Mouse (Mus musculus): ENCODE measurements around the gene Ctsa. TPM values are rescaled to one million over a fixed set of nuclear protein-coding genes. Genes with fewer than 3 reads are reported as not detected.

The Ctsa gene
- polyA plus RNA-seq, 2 experiments = 59.4 to 69.5 TPM

DNA sequence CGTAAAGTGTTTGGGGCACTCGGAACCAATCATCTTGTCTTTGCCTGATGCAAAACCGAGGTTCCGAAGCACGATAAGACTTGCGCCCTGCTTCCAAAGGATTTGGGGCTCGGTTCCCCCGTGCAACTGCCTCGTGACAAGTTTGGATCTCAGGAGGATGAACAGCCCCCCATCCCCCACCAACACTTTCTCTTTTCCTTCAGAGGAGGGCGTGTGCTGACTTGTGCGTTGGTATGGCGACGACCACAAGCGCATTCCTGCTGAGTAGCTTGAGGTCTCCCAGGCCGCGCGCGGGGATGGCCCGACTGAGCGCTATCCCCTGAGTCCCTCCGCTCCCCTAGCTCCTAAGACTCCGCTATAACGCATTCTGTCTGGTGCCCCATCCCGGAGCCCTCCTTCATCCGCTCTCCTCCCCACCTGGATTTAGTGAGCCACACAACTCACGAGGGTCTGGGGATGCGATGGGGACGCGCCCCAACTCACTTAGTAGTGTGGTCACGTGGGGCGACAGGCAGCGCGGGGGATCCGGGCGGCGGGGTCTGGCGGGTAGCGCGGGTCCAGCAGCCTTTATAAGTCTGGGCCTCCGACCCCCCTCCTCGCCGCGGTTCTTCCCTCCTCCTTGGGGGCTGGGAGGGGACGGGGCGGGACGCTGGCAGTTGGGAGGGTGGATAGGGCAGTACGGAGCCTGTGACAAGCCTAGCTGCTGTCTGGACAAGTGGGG, 24.6 kb downstream of the Ctsa start, which contains the start of gene Pltp:
TSS of gene Pltp (minus strand) at position 611 of the 721 bp plus-strand sequence.
- TF ChIP-seq EP300 (IDR thresholded peaks at IDR 0.05; ENCODE audit: low read depth) = no peak
- no peak for TF ChIP-seq CTCF (IDR thresholded peaks at IDR 0.05; ENCODE audit: low read depth)
- under 1% methylated on average over 43 of the region's 47 CpGs for WGBS (ENCODE audit: insufficient replicate concordance)
- H3K27ac ChIP-seq = no peak within 1 kb of the TSS
- H3K4me2 ChIP-seq (ENCODE audit: low read depth) = peak within 1 kb of the TSS; percentile 49
- no peaks in the 10 kb centered on the region for H3K36me3 ChIP-seq (replicated peaks; ENCODE audit: control insufficient read depth, insufficient read depth, low read depth)
- H3K9me3 ChIP-seq (ENCODE audit: control insufficient read depth, low read length) = no peaks in the 10 kb centered on the region
- H3K9ac ChIP-seq (replicated peaks) = no peak within 1 kb of the TSS
- peaks cover 45% of the 10 kb centered on the region for H3K27me3 ChIP-seq (ENCODE audit: control insufficient read depth, insufficient read depth, low read length)
- H3K4me1 ChIP-seq (replicated peaks; ENCODE audit: control insufficient read depth in 2 of 2, insufficient read depth in 2 of 2, low read length in 1 of 2) = no peaks in the 10 kb centered on the region; a peak in 2 of 4 replicates
- ATAC-seq (ENCODE audit: insufficient read depth) (no peak), DNase-seq (ENCODE audit: low read depth in 3 of 3, low spot score in 3 of 3) (no peak)
- H3K4me3 ChIP-seq (ENCODE audit: insufficient read depth in 1 of 2, low read depth in 2 of 2, low read length in 2 of 2) = peak within 1 kb of the TSS; percentile 39 to 44

DNA sequence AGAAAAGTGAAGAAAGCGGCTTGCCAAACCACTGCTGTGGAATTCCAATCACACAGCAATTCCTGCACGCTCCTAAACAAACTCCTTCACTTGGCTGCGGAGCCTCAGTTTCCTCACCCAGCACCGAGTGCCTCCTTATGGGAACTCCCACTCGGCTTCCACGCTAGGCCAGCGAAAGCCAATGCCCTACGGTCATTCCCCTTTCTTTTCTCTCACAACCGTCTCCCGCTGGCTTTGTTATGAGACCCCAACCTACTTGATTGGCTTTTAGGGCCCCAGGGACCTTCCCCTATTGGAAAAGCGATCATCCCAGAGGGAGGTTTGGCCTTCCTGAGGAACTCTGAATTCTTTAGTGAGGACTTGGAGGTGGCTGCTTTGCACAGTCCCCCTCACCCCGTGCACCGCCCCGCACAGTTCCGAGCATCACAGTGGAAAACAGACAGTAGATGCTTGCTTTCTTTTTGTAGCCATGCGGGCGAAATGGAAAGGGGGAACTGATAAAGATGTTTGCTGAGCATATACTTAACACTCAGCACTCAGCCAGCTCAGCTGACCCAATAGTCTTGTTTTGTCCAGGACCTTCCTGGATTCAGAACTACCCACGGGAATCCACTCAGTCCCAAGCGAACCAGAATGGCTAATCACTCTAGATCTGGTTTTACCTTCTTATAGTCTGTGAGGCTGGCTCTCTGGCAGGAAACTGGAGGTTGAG, 25.3 kb downstream of the Ctsa start:
- H3K4me2 ChIP-seq (ENCODE audit: low read depth) = peak overlapping the region; percentile 49
- no peak overlapping the region for H3K9ac ChIP-seq (replicated peaks)
- ATAC-seq (ENCODE audit: insufficient read depth) (no peak), DNase-seq (ENCODE audit: low read depth in 3 of 3, low spot score in 3 of 3) (no peak)
- H3K27me3 ChIP-seq (ENCODE audit: control insufficient read depth, insufficient read depth, low read length) = peaks cover 45% of the 10 kb centered on the region
- 8% methylated on average over 19 of the region's 19 CpGs for WGBS (ENCODE audit: insufficient replicate concordance)
- no peak overlapping the region for H3K27ac ChIP-seq
- no peaks in the 10 kb centered on the region for H3K36me3 ChIP-seq (replicated peaks; ENCODE audit: control insufficient read depth, insufficient read depth, low read depth)
- TF ChIP-seq EP300 (IDR thresholded peaks at IDR 0.05; ENCODE audit: low read depth) (no peak), CTCF (IDR thresholded peaks at IDR 0.05; ENCODE audit: low read depth) (no peak)
- H3K9me3 ChIP-seq (ENCODE audit: control insufficient read depth, low read length) = no peaks in the 10 kb centered on the region
- peak overlapping the region in 1 of 2 experiments; percentile 39; a peak in 2 of 4 replicates for H3K4me3 ChIP-seq (ENCODE audit: insufficient read depth in 1 of 2, low read depth in 2 of 2, low read length in 2 of 2)
- H3K4me1 ChIP-seq (replicated peaks; ENCODE audit: control insufficient read depth in 2 of 2, insufficient read depth in 2 of 2, low read length in 1 of 2) = no peaks in the 10 kb centered on the region; a peak in 2 of 4 replicates

DNA sequence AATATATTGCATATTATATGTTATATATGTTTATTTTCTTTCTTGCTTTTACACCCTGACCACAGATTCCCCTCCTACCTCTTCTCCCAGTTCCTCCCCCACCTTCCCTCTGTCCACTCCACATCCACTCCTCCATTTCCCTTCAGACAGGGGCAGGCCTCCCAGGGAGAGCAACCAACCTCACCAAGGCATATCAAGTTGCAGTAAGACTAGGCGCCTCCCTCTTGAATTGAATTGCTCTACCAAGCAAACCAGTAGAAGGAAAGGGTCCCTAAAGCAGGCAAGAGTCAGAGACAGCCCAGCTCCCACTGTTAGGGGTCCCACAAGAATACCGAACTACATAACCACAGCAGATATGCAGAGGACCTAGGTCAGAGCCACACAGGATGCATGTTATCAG, 26.5 kb downstream of the Ctsa start:
- 30% methylated on average over 2 of the region's 2 CpGs for WGBS (ENCODE audit: insufficient replicate concordance)
- H3K27ac ChIP-seq = no peak overlapping the region
- DNase-seq (ENCODE audit: low read depth in 3 of 3, low spot score in 3 of 3) (no peak), ATAC-seq (ENCODE audit: insufficient read depth) (no peak)
- TF ChIP-seq CTCF (IDR thresholded peaks at IDR 0.05; ENCODE audit: low read depth) (no peak), EP300 (IDR thresholded peaks at IDR 0.05; ENCODE audit: low read depth) (no peak)
- H3K4me3 ChIP-seq (ENCODE audit: insufficient read depth in 1 of 2, low read depth in 2 of 2, low read length in 2 of 2) = no peak overlapping the region
- peaks cover 0 to under 1% of the 10 kb centered on the region in 2 experiments; a peak in 2 of 4 replicates for H3K4me1 ChIP-seq (replicated peaks; ENCODE audit: control insufficient read depth in 2 of 2, insufficient read depth in 2 of 2, low read length in 1 of 2)
- no peaks in the 10 kb centered on the region for H3K36me3 ChIP-seq (replicated peaks; ENCODE audit: control insufficient read depth, insufficient read depth, low read depth)
- H3K4me2 ChIP-seq (ENCODE audit: low read depth) = peak overlapping the region; percentile 18
- peaks cover 45% of the 10 kb centered on the region for H3K27me3 ChIP-seq (ENCODE audit: control insufficient read depth, insufficient read depth, low read length)
- no peak overlapping the region for H3K9ac ChIP-seq (replicated peaks)
- H3K9me3 ChIP-seq (ENCODE audit: control insufficient read depth, low read length) = no peaks in the 10 kb centered on the region

DNA sequence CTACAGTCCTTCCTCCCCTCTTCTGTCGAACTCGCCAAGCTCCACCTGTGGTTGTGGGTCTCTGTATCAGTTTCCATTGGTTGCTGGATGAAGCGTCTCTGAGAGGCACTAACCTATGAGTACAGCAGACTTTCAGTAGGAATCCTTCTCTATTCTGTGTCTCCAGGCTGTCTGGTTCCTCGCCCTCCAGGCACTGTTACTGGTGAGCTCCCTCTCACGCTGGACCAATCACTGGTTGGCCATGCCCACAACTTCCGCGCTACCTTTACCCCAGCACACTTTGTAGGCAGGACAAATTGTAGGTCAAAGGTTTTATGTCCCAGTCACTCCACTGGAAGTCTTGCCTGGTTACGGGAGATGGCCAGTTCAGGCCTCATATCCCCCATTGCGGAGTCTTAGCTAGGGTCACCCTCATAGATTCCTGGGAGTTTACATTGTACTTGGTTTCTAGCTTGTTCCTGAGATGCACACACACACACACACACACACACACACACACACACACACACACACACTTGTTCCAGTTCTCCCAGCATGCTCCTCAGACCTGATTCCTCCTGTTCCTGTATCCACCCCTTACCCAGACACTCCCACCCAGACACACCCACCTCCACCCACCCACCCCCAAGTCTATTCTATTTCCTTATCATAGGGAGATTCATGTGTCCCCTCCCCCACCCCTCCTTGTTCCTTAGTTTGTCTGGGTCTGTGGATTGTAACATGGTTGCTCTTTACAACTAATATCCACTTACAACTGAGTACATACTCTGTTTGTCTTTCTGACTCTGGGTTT, 27.2 kb downstream of the Ctsa start:
- 40% methylated on average over 9 of the region's 9 CpGs for WGBS (ENCODE audit: insufficient replicate concordance)
- Histone ChIP-seq H3K27ac (no peak overlapping the region), H3K36me3 (replicated peaks; ENCODE audit: control insufficient read depth, insufficient read depth, low read depth) (no peaks in the 10 kb centered on the region), H3K9me3 (ENCODE audit: control insufficient read depth, low read length) (no peaks in the 10 kb centered on the region), H3K27me3 (ENCODE audit: control insufficient read depth, insufficient read depth, low read length) (peaks cover 44% of the 10 kb centered on the region), H3K4me3 (ENCODE audit: insufficient read depth in 1 of 2, low read depth in 2 of 2, low read length in 2 of 2) (no peak overlapping the region), H3K9ac (replicated peaks) (no peak overlapping the region), H3K4me2 (ENCODE audit: low read depth) (peak overlapping the region; percentile 18), H3K4me1 (replicated peaks; ENCODE audit: control insufficient read depth in 2 of 2, insufficient read depth in 2 of 2, low read length in 1 of 2) (peaks cover 0 to 6% of the 10 kb centered on the region in 2 experiments; a peak in 2 of 4 replicates)
- DNase-seq (ENCODE audit: low read depth in 3 of 3, low spot score in 3 of 3) = peak in 1 of 3 experiments; percentile 26
- TF ChIP-seq CTCF (IDR thresholded peaks at IDR 0.05; ENCODE audit: low read depth) = no peak
- TF ChIP-seq EP300 (IDR thresholded peaks at IDR 0.05; ENCODE audit: low read depth) = no peak
- ATAC-seq (ENCODE audit: insufficient read depth) = peak; percentile 60
